ENCODE assay signal across 8 mouse cellular contexts in the genomic region with DNA sequence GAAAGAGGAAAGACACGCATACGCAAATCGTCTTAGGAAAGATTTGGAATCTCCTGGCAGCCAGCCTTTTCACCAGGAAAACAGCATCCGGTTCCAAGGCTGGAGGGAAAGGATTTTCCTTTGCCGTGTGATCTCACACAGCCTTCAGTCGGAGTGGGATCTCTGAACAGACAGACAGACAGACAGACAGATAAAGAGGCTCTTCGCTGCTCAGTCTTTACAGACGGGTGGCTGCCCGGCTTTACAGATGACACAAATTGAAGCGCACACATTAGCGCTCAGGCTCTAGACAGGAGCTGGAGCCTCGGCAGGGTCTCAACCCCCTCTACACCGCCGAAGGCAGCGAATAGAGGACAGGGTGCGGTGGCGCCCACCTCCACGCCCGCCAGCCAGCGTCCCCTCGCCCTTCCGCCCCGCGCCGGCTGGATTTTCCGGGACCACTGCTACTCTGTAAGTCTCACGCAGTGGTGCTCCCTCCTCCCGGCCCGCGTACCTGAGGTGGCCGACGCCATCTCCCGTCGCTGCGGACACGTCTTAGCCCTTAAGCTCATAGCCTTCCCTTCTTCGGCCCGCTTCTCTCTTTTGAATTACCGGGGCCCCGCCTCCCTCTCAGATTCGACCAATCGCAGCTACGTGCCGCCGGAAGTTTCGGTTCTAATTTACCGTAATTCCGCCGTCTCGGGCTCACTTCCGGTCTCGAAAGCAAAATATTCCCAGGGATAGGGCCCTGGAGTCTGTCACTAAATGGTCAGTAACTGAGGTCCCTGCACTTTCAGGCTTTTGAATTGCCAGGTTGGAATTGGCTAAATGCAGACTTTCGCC. TPM values are rescaled to one million over a fixed set of nuclear protein-coding genes. Genes with fewer than 3 reads are reported as not detected.
DNase-seq lines count a peak whose midpoint lies in the region; ATAC-seq and TF ChIP-seq lines count a peak whose summit lies in the region.

Kif22 (minus strand) TSS at position 621 of the 822 bp plus-strand sequence.

- peak within 1 kb of the TSS; percentile 81 for H3K27ac ChIP-seq in MEL (ENCODE audit: control insufficient read depth, low read depth, low read length)
- peak within 1 kb of the TSS; percentile 64 for H3K27ac ChIP-seq in forebrain, embryonic 15.5 days (replicated peaks)
- peak within 1 kb of the TSS; percentile 80 for H3K27ac ChIP-seq in lung, embryonic 16.5 days (ENCODE audit: low read length)
- peak within 1 kb of the TSS; percentile 27; the same call in 1 of the 2 replicates for H3K27ac ChIP-seq in thymus, adult 2 months (ENCODE audit: control insufficient read depth, insufficient read depth, low read length)

- DNase-seq in MEL (ENCODE audit: low read depth, low spot score), result peak; percentile 94
- peak; percentile 83 for DNase-seq in cerebellum, adult 11-12 months
- DNase-seq in heart, postnatal 25 days (ENCODE audit: low spot score), result peak; percentile 78
- peak; percentile 70 to 89 for DNase-seq in layer of hippocampus, adult 18-20 months (ENCODE audit: low spot score in 2 of 2)
- DNase-seq in ovary, adult 18-20 months (ENCODE audit: low spot score), result peak; percentile 78
- peak; percentile 91 for DNase-seq in thymus, adult 2 months

- no peaks in the 10 kb centered on the region for H3K9me3 ChIP-seq in MEL (replicated peaks; ENCODE audit: insufficient read depth, low read length)
- no peaks in the 10 kb centered on the region for H3K9me3 ChIP-seq in forebrain, embryonic 15.5 days
- H3K9me3 ChIP-seq in lung, embryonic 16.5 days (ENCODE audit: control insufficient read depth, low read length), result no peaks in the 10 kb centered on the region; the same call in 1 of the 2 replicates

- peak within 1 kb of the TSS; percentile 92 for H3K9ac ChIP-seq in MEL (ENCODE audit: control insufficient read depth, low read depth, low read length, poor library complexity, severe bottlenecking)
- peak within 1 kb of the TSS; percentile 69 for H3K9ac ChIP-seq in forebrain, embryonic 15.5 days (replicated peaks)
- H3K9ac ChIP-seq in lung, embryonic 16.5 days (ENCODE audit: low read length), result peak within 1 kb of the TSS; percentile 93

- H3K4me1 ChIP-seq in MEL (ENCODE audit: control insufficient read depth in 1 of 2, insufficient read depth in 2 of 2, low read length in 2 of 2), result peaks cover 2 to 18% of the 10 kb centered on the region in 2 experiments; a peak in 3 of 4 replicates
- peaks cover 18% of the 10 kb centered on the region for H3K4me1 ChIP-seq in forebrain, embryonic 15.5 days
- H3K4me1 ChIP-seq in lung, embryonic 16.5 days (replicated peaks; ENCODE audit: control insufficient read depth, insufficient read depth, low read length), result peaks cover 6% of the 10 kb centered on the region
- H3K4me1 ChIP-seq in thymus, adult 2 months (replicated peaks; ENCODE audit: control insufficient read depth, insufficient read depth, low read length), result peaks cover 12% of the 10 kb centered on the region

- peak; percentile 6 to 27; a peak in 1 of 4 replicates for TF ChIP-seq EP300 in MEL (IDR thresholded peaks at IDR 0.05; ENCODE audit: low read depth in 1 of 2, low read length in 2 of 2)

- H3K4me3 ChIP-seq in MEL (ENCODE audit: control insufficient read depth in 1 of 2, insufficient read depth in 1 of 2, low read depth in 2 of 2, low read length in 2 of 2), result peak within 1 kb of the TSS; percentile 77 to 95
- peak within 1 kb of the TSS; percentile 69 for H3K4me3 ChIP-seq in forebrain, embryonic 15.5 days
- peak within 1 kb of the TSS; percentile 95 for H3K4me3 ChIP-seq in lung, embryonic 16.5 days (ENCODE audit: low read length)
- H3K4me3 ChIP-seq in thymus, adult 2 months (ENCODE audit: control insufficient read depth, insufficient read depth, low read length), result peak within 1 kb of the TSS; percentile 100

- no peaks in the 10 kb centered on the region for H3K27me3 ChIP-seq in MEL (ENCODE audit: control insufficient read depth in 1 of 2, insufficient read depth in 2 of 2, low read length in 2 of 2)
- no peaks in the 10 kb centered on the region for H3K27me3 ChIP-seq in forebrain, embryonic 15.5 days
- no peaks in the 10 kb centered on the region for H3K27me3 ChIP-seq in lung, embryonic 16.5 days (ENCODE audit: control insufficient read depth, insufficient read depth, low read depth, low read length)
- no peaks in the 10 kb centered on the region for H3K27me3 ChIP-seq in thymus, adult 2 months (ENCODE audit: control insufficient read depth, insufficient read depth, low read length)

- TF ChIP-seq RAD21 in MEL (IDR thresholded peaks at IDR 0.05; ENCODE audit: low read depth, low read length), result no peak

- TF ChIP-seq POLR2A in MEL (IDR thresholded peaks at IDR 0.05; ENCODE audit: control insufficient read depth in 1 of 2, insufficient read depth in 1 of 2, low read depth in 1 of 2, low read length in 2 of 2, poor library complexity in 1 of 2), result peak; percentile 85 to 87
- 0 out of 2 replicates have a peak, but pooled peaks have one; percentile 32 for TF ChIP-seq POLR2A in thymus, adult 2 months (IDR thresholded peaks at IDR 0.05; ENCODE audit: control insufficient read depth, extremely low read depth, insufficient read depth, low read length, poor library complexity)

- intact Hi-C loops in heart, postnatal 25 days (cut with DNase I), result no loop called here

- peaks cover 31% of the 10 kb centered on the region for H3K79me2 ChIP-seq in MEL (ENCODE audit: control insufficient read depth, insufficient read depth, low read length, poor library complexity)

- no peak for TF ChIP-seq CTCF in MEL (IDR thresholded peaks at IDR 0.05 in 2 of 3, conservative IDR thresholded peaks at IDR 0.05 in 1 of 3; ENCODE audit: control insufficient read depth in 1 of 3, insufficient read depth in 1 of 3, low read depth in 2 of 3, low read length in 3 of 3, poor library complexity in 1 of 3, severe bottlenecking in 1 of 3)
- no peak for TF ChIP-seq CTCF in thymus, adult 2 months (IDR thresholded peaks at IDR 0.05; ENCODE audit: borderline replicate concordance, control insufficient read depth, extremely low read depth, insufficient read depth, low read length, poor library complexity)

- under 1% methylated on average over 53 of the region's 53 CpGs for WGBS in forebrain, embryonic 15.5 days
- WGBS in lung, embryonic 16.5 days, result under 1% methylated on average over 53 of the region's 53 CpGs
- under 1% methylated on average over 53 of the region's 53 CpGs for WGBS in thymus, adult 2 months

- H3K36me3 ChIP-seq in MEL (ENCODE audit: control insufficient read depth in 1 of 2, insufficient read depth in 2 of 2, low read length in 2 of 2), result peaks cover 0 to 16% of the 10 kb centered on the region in 2 experiments; a peak in 3 of 4 replicates
- H3K36me3 ChIP-seq in forebrain, embryonic 15.5 days, result no peaks in the 10 kb centered on the region
- peaks cover 11% of the 10 kb centered on the region for H3K36me3 ChIP-seq in lung, embryonic 16.5 days (ENCODE audit: control insufficient read depth, insufficient read depth, low read length)
- H3K36me3 ChIP-seq in thymus, adult 2 months (ENCODE audit: control insufficient read depth, insufficient read depth, low read length), result no peaks in the 10 kb centered on the region; the same call in 1 of the 2 replicates

- H3K4me2 ChIP-seq in forebrain, embryonic 15.5 days (replicated peaks), result peak within 1 kb of the TSS; percentile 90
- peak within 1 kb of the TSS; percentile 70 for H3K4me2 ChIP-seq in lung, embryonic 16.5 days (ENCODE audit: low read depth, low read length)

- ATAC-seq in forebrain, embryonic 15.5 days (replicated peaks), result peak; percentile 86
- peak; percentile 95 for ATAC-seq in lung, embryonic 16.5 days (ENCODE audit: low read depth)

TF ChIP-seq in MEL, 35 proteins besides CTCF, POLR2A, EP300 and RAD21 (continues in another document):
- TF ChIP-seq MYC (IDR thresholded peaks at IDR 0.05; ENCODE audit: low read depth, low read length) (no peak), HCFC1 (IDR thresholded peaks at IDR 0.05; ENCODE audit: low read depth, low read length) (peak; percentile 83), GABPA (IDR thresholded peaks at IDR 0.05; ENCODE audit: low read depth, low read length) (no peak), TCF12 (IDR thresholded peaks at IDR 0.05; ENCODE audit: low read depth, low read length) (peak; percentile 31; the same call in 1 of the 2 replicates), NELFE (IDR thresholded peaks at IDR 0.05; ENCODE audit: low read depth, low read length) (peak; percentile 81), ZKSCAN1 (IDR thresholded peaks at IDR 0.05; ENCODE audit: low read depth, low read length) (0 out of 2 replicates have a peak, but pooled peaks have one; percentile 5), ETS1 (IDR thresholded peaks at IDR 0.05; ENCODE audit: low read depth, low read length) (0 out of 2 replicates have a peak, but pooled peaks have one; percentile 29), NRF1 (IDR thresholded peaks at IDR 0.05; ENCODE audit: insufficient read depth, low read depth, low read length, poor library complexity, severe bottlenecking) (no peak), ZC3H11A (IDR thresholded peaks at IDR 0.05; ENCODE audit: low read depth, low read length) (no peak), KAT2A (conservative IDR thresholded peaks at IDR 0.05; ENCODE audit: low read depth, low read length) (peak; percentile 50; the same call in 1 of the 2 replicates), MAZ (IDR thresholded peaks at IDR 0.05; ENCODE audit: low read depth, low read length) (no peak), ELF1 (IDR thresholded peaks at IDR 0.05; ENCODE audit: low read depth, low read length) (peak; percentile 84), MXI1 (IDR thresholded peaks at IDR 0.05; ENCODE audit: low read depth, low read length) (peak; percentile 74; the same call in 1 of the 2 replicates), MYB (IDR thresholded peaks at IDR 0.05; ENCODE audit: low read depth, low read length) (peak; percentile 52; the same call in 1 of the 2 replicates), SIN3A (IDR thresholded peaks at IDR 0.05; ENCODE audit: low read length) (peak; percentile 83), E2F4 (IDR thresholded peaks at IDR 0.05; ENCODE audit: borderline replicate concordance, low read depth, low read length) (peak; percentile 77; the same call in 1 of the 2 replicates), POLR2AphosphoS2 (IDR thresholded peaks at IDR 0.05; ENCODE audit: low read length) (peak; percentile 96), CHD2 (IDR thresholded peaks at IDR 0.05; ENCODE audit: low read length) (peak; percentile 28; the same call in 1 of the 2 replicates), TBP (IDR thresholded peaks at IDR 0.05; ENCODE audit: low read depth, low read length) (peak; percentile 89)

RNA-seq across cellular contexts. Expression of gene Kif22, which starts in this region (rescaled TPM):
- total RNA-seq in MEL (2012; rRNA removed), result 57.7 and 75.7 TPM in 2 replicates
- polyA plus RNA-seq in MEL (2012; ENCODE audit: insufficient read depth in 1 of 2, insufficient read length in 2 of 2, low read depth in 1 of 2, low replicate concordance in 2 of 2, missing spikeins in 1 of 2), result 100 to 1,000 TPM; 119 to 298 TPM
- polyA plus RNA-seq in forebrain, embryonic 15.5 days (2015; fragmentation: Nextera tagmentation; extraction: Ambion mirVana), result 67.6 and 69.0 TPM in 2 replicates
- total RNA-seq in heart, postnatal 25 days (2021), result 1 to 10 TPM; 1.7 to 2.3 TPM
- total RNA-seq in layer of hippocampus, adult 18-20 months (2021), result 1 to 10 TPM; 3.1 to 6.0 TPM
- polyA plus RNA-seq in lung, embryonic 16.5 days (2015; fragmentation: Nextera tagmentation; extraction: Ambion mirVana), result 140 and 153 TPM in 2 replicates
- 50.5 and 66.8 TPM in 2 replicates for polyA plus RNA-seq in thymus, adult 2 months (2012; rRNA removed)

Comparison
In these comparisons a context has a peak if more than half of its experiments do, and no peak if none do; other contexts are left out.
1. Peak in every context shown above with its lines: DNase-seq, ATAC-seq, H3K4me3 ChIP-seq and H3K27ac ChIP-seq.
2. H3K27ac ChIP-seq: peak in every context shown above with its lines; median percentile 81 in MEL; 80 in lung, embryonic 16.5 days; 64 in forebrain, embryonic 15.5 days; 27 in thymus, adult 2 months.